Mouse (Mus musculus): ENCODE results near the gene Tas1r2. TPM values are rescaled to one million over a fixed set of nuclear protein-coding genes. Genes with fewer than 3 reads are reported as not detected.

The Tas1r2 gene
- total and polyA plus RNA-seq, 2 experiments from 2014 or later = not detected

DNA sequence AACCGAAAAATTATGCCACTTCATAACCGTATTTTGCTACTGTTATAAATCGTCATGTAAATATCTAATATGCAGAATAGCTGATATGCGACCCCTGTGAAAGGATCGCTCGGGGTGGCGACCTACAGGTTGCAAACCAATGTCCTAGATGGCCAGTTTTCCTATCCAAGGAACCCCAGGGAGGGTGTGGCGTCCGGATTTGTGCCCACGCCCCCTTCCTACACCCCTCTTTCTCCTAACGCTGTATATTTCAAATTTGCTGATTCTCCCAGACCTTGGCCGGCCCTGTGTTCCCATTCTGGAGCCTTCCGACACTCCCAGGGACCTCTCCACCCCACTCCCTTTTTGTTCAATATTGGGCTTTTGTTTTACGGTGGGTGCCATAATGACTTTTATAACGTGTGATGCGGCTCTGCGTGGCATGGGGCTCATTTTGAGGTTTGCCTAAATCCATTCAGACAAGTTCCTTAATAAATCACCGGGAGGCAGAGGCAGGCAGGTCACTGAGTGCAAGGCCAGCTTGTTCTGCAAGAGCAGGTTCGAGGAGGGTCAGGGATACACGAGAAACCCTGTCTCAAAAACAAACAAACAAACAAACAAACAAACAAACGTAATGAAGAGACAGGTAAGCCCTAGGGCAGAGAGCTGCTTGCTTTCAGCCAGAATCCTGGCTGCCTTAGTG is 29.8 kb upstream of the Tas1r2 start:
- Histone ChIP-seq H3K4me1 (ENCODE audit: insufficient read depth, low read length) (peaks cover 7% of the 10 kb centered on the region; the same call in 1 of the 2 replicates), H3K9me3 (ENCODE audit: low read length) (no peaks in the 10 kb centered on the region), H3K36me3 (ENCODE audit: insufficient read depth, low read length) (no peaks in the 10 kb centered on the region), H3K27me3 (ENCODE audit: insufficient read depth, low read length) (no peaks in the 10 kb centered on the region), H3K4me3 (ENCODE audit: low read depth, low read length) (peak overlapping the region; percentile 80), H3K4me2 (ENCODE audit: low read depth, low read length, poor library complexity, severe bottlenecking) (peak overlapping the region; percentile 89), H3K27ac (ENCODE audit: low read depth, low read length) (peak overlapping the region; percentile 75; the same call in 1 of the 2 replicates), H3K9ac (replicated peaks; ENCODE audit: low read length, poor library complexity, severe bottlenecking) (peak overlapping the region; percentile 70)
- no peak for TF ChIP-seq CTCF (IDR thresholded peaks at IDR 0.05)
- DNase-seq (ENCODE audit: low spot score) (no peak), ATAC-seq (ENCODE audit: low FRiP score) (no peak)
- 21% methylated on average over 21 of the region's 21 CpGs for WGBS

DNA sequence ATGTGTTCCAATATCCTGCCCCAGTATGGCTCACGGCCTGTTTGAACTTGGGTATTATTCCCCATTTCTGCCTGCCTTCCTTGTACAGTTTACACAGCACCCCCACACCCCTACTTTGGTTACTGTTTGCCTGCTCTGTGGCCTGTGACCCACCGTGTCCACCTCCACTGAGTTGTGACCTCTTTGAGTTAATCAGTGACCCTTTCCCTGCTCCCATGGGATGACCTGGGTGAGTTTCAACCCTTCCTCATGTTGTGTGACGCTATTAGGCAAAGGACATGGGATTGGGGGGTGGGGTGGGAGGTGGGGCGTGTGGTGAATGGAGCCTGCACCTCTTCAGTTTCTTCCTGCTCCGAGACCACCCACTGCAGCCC is 29.2 kb upstream of the Tas1r2 start:
- 61% methylated on average over 5 of the region's 5 CpGs for WGBS
- H3K36me3 ChIP-seq (ENCODE audit: insufficient read depth, low read length) = no peaks in the 10 kb centered on the region
- peak overlapping the region; percentile 80 for H3K4me3 ChIP-seq (ENCODE audit: low read depth, low read length)
- no peaks in the 10 kb centered on the region for H3K9me3 ChIP-seq (ENCODE audit: low read length)
- DNase-seq (ENCODE audit: low spot score) (no peak), ATAC-seq (ENCODE audit: low FRiP score) (no peak)
- H3K4me1 ChIP-seq (ENCODE audit: insufficient read depth, low read length) = peaks cover 7% of the 10 kb centered on the region; the same call in 1 of the 2 replicates
- TF ChIP-seq CTCF (IDR thresholded peaks at IDR 0.05) = no peak
- H3K4me2 ChIP-seq (ENCODE audit: low read depth, low read length, poor library complexity, severe bottlenecking) = peak overlapping the region; percentile 89
- H3K27ac ChIP-seq (ENCODE audit: low read depth, low read length) = no peak overlapping the region
- H3K27me3 ChIP-seq (ENCODE audit: insufficient read depth, low read length) = no peaks in the 10 kb centered on the region
- peak overlapping the region; percentile 70 for H3K9ac ChIP-seq (replicated peaks; ENCODE audit: low read length, poor library complexity, severe bottlenecking)

DNA sequence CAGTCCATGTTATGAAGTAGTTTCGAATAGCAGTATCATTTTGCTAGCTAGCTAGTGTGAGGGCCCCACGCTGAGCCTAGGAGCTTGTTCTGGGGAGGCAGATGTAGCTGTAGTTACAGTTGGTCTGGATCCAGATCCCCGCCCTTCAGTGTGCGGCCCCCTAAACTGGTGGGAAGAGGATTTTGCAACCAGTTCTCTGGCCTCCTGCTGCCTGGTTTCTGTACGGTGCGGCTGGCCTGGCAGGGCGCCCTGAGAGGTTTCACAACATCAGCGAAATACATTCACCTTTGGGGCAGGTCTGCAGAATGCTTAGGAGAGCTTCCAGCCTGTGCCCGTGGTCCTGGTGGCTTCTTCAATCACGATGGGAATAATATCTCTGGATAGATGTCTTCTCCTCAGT is 28.6 kb upstream of the Tas1r2 start:
- no peaks in the 10 kb centered on the region for H3K36me3 ChIP-seq (ENCODE audit: insufficient read depth, low read length)
- no peak for TF ChIP-seq CTCF (IDR thresholded peaks at IDR 0.05)
- DNase-seq (ENCODE audit: low spot score) (no peak), ATAC-seq (ENCODE audit: low FRiP score) (no peak)
- H3K4me2 ChIP-seq (ENCODE audit: low read depth, low read length, poor library complexity, severe bottlenecking) = peak overlapping the region; percentile 89
- H3K27ac ChIP-seq (ENCODE audit: low read depth, low read length) = no peak overlapping the region
- peaks cover 7% of the 10 kb centered on the region; the same call in 1 of the 2 replicates for H3K4me1 ChIP-seq (ENCODE audit: insufficient read depth, low read length)
- H3K9ac ChIP-seq (replicated peaks; ENCODE audit: low read length, poor library complexity, severe bottlenecking) = peak overlapping the region; percentile 70; the same call in 1 of the 2 replicates
- no peaks in the 10 kb centered on the region for H3K9me3 ChIP-seq (ENCODE audit: low read length)
- H3K27me3 ChIP-seq (ENCODE audit: insufficient read depth, low read length) = no peaks in the 10 kb centered on the region
- peak overlapping the region; percentile 80; the same call in 1 of the 2 replicates for H3K4me3 ChIP-seq (ENCODE audit: low read depth, low read length)
- WGBS = 77% methylated on average over 10 of the region's 10 CpGs

DNA sequence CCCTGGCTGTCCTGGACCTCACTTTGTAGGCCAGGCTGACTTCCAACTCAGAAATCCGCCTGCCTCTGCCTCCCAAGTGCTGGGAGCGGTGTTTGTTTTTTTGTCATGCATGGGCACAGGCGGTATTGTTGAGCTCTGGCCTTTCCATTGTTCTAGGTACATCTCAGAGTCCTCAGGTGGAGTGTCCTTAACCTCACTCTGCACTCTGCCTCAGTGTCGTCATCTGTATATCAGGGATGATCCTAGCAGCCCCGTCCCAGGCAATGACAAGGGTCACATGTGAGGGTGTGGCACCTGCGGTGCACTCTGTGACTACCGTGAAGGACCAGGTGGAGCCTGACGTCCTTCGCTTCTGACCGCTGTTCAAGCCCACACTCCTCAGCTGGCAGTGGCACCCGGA is 26.0 kb upstream of the Tas1r2 start:
- Histone ChIP-seq H3K27me3 (ENCODE audit: insufficient read depth, low read length) (no peaks in the 10 kb centered on the region), H3K36me3 (ENCODE audit: insufficient read depth, low read length) (no peaks in the 10 kb centered on the region), H3K4me1 (ENCODE audit: insufficient read depth, low read length) (peaks cover 7% of the 10 kb centered on the region; the same call in 1 of the 2 replicates), H3K9me3 (ENCODE audit: low read length) (no peaks in the 10 kb centered on the region), H3K4me2 (ENCODE audit: low read depth, low read length, poor library complexity, severe bottlenecking) (no peak overlapping the region), H3K9ac (replicated peaks; ENCODE audit: low read length, poor library complexity, severe bottlenecking) (no peak overlapping the region), H3K27ac (ENCODE audit: low read depth, low read length) (no peak overlapping the region), H3K4me3 (ENCODE audit: low read depth, low read length) (no peak overlapping the region)
- DNase-seq (ENCODE audit: low spot score) (no peak), ATAC-seq (ENCODE audit: low FRiP score) (no peak)
- TF ChIP-seq CTCF (IDR thresholded peaks at IDR 0.05) = no peak
- 94% methylated on average over 11 of the region's 11 CpGs for WGBS

DNA sequence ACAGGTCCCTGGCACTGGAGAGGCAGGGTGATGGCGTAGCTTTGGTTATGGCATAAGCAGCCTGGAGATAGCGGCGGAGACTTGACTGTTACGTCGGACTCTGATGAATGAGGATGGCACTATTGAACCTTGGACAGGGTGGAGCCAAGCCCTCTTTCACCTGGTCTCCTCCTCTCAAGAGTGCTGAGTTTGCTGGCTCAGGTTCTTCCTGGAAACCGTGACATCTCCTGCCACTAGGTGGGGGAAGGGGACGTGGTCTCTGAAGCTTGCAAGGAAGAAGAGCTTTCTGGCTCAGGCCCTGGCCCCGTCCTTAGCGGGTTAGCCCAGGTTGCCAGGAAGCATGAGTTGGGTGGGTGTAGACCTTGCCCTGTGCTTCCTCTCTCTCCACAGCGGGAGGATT is 23.2 kb upstream of the Tas1r2 start:
- TF ChIP-seq CTCF (IDR thresholded peaks at IDR 0.05) = peak; percentile 47
- ATAC-seq (ENCODE audit: low FRiP score) (no peak), DNase-seq (ENCODE audit: low spot score) (no peak)
- no peaks in the 10 kb centered on the region for H3K9me3 ChIP-seq (ENCODE audit: low read length)
- WGBS = 75% methylated on average over 10 of the region's 10 CpGs
- H3K27me3 ChIP-seq (ENCODE audit: insufficient read depth, low read length) = no peaks in the 10 kb centered on the region
- peaks cover 2% of the 10 kb centered on the region for H3K36me3 ChIP-seq (ENCODE audit: insufficient read depth, low read length)
- no peak overlapping the region for H3K4me2 ChIP-seq (ENCODE audit: low read depth, low read length, poor library complexity, severe bottlenecking)
- H3K4me3 ChIP-seq (ENCODE audit: low read depth, low read length) = no peak overlapping the region
- H3K9ac ChIP-seq (replicated peaks; ENCODE audit: low read length, poor library complexity, severe bottlenecking) = no peak overlapping the region
- H3K27ac ChIP-seq (ENCODE audit: low read depth, low read length) = no peak overlapping the region
- H3K4me1 ChIP-seq (ENCODE audit: insufficient read depth, low read length) = no peaks in the 10 kb centered on the region

DNA sequence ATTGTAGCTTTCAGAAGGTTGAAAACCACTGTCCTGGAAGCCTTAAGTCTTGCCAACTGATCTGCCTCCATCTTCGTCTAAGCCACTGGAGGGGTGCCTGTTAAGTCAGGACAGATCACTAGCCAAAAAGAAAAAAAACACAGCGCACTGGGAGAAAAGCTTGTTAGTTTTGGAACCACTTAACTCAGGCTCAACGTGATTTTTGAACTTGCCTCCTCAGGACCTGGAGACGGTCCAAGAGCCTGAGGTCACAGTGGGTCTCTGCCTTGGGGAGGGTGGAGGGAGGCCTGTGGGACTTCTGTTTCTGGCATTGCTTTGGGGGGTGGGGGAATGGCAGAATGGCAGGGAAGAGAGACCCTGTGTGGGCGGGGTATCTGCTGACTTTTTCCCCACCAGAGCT is 22.2 kb upstream of the Tas1r2 start:
- Histone ChIP-seq H3K9ac (replicated peaks; ENCODE audit: low read length, poor library complexity, severe bottlenecking) (no peak overlapping the region), H3K36me3 (ENCODE audit: insufficient read depth, low read length) (peaks cover 8% of the 10 kb centered on the region), H3K9me3 (ENCODE audit: low read length) (no peaks in the 10 kb centered on the region), H3K27ac (ENCODE audit: low read depth, low read length) (no peak overlapping the region), H3K4me1 (ENCODE audit: insufficient read depth, low read length) (no peaks in the 10 kb centered on the region), H3K27me3 (ENCODE audit: insufficient read depth, low read length) (no peaks in the 10 kb centered on the region), H3K4me3 (ENCODE audit: low read depth, low read length) (no peak overlapping the region), H3K4me2 (ENCODE audit: low read depth, low read length, poor library complexity, severe bottlenecking) (no peak overlapping the region)
- WGBS = 63% methylated on average over 5 of the region's 5 CpGs
- no peak for TF ChIP-seq CTCF (IDR thresholded peaks at IDR 0.05)
- no peak for ATAC-seq (ENCODE audit: low FRiP score)
- no peak for DNase-seq (ENCODE audit: low spot score)
